Mouse (Mus musculus) bone marrow macrophage, adult 2 months (primary cell): ENCODE measurements around the gene Basp1. TPM values are rescaled to one million over a fixed set of nuclear protein-coding genes. Genes with fewer than 3 reads are reported as not detected.

Source experiments
- H3K27ac ChIP-seq: 2 replicates; pipeline ENCODE4 v1.5.1; 2012; ENCODE audit warnings: low read depth, low read length; ENCODE audit not compliant: insufficient read depth
- H3K4me1 ChIP-seq: 2 replicates; pipeline ENCODE4 v1.6.1; 2012; ENCODE audit warnings: low read length; ENCODE audit not compliant: control insufficient read depth, insufficient read depth
- H3K4me3 ChIP-seq: 2 replicates; pipeline ENCODE4 v1.5.1; 2012; ENCODE audit warnings: mild to moderate bottlenecking, low read length, moderate library complexity; ENCODE audit not compliant: insufficient read depth
- CTCF ChIP-seq: IDR thresholded peaks from 2 replicates; pipeline ENCODE4 v1.5.1; 2012; ENCODE audit warnings: low read depth, mild to moderate bottlenecking, low read length, moderate library complexity
- POLR2A ChIP-seq: IDR thresholded peaks from 2 replicates; pipeline ENCODE4 v1.6.1; 2012; ENCODE audit warnings: mild to moderate bottlenecking, low read depth, low read length, borderline replicate concordance
- polyA plus RNA-seq: library from polyadenylated mRNA; stranded (reverse); fragments of >200 nt; gene quantifications from 2 replicates; pipeline ENCODE4 v1.2.4, GENCODE M21; 2012; ENCODE audit not compliant: missing spikeins, insufficient read depth, insufficient read length

The Basp1 gene
- polyA plus RNA-seq, 1 experiment: 240 TPM

DNA sequence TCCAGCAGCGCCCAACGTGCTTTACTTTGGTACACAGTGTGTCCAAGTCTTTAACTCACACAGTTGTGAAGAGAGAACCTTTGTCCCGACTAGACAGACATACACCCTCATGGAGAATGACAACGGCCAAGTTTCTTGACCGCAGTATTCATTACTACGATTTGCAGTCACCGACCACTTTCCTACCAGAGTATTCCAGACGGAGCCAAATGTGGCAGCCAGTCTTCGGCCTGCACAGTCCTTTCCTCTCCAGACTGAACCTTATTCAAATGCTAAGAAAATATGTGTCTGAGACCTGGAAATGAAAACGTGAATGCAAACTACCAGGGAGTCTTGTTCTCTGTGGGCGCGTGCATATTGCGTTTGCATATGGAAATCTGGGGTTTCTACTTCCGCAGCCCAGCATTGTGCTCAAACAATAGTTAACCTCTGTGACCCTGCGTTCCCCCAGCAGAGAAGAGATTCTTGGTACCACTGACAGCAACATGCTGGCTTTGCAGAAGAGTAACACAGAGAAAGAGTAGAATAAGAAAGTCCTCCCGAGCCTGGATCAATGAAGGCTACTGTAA lies 81.6 kb downstream of the Basp1 start:
- H3K4me3 ChIP-seq: no peak overlapping the region
- no peak for TF ChIP-seq POLR2A
- no peak for TF ChIP-seq CTCF
- H3K4me1 ChIP-seq: no peaks in the 10 kb centered on the region
- H3K27ac ChIP-seq: no peak overlapping the region

DNA sequence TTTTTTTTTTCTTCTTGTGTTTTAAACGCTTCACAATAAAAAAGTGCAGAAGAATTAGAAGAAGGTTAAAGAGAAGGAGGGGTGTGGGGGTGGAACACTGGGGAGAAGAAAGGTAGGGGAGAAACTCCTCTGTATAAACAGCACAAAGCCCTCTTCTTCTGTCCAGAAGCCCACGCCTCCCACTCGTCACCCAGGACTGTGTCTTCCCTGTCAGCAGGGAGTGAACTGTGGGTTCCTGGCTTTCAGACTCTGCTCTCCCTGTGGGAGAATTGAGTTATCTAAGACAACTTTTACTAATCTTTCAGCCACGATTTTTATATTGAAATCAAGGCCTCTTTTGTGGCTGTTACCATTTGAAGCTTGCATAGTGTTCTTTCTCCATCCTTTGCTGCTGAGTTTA lies 82.6 kb downstream of the Basp1 start:
- no peak overlapping the region for H3K27ac ChIP-seq
- H3K4me1 ChIP-seq: no peaks in the 10 kb centered on the region
- H3K4me3 ChIP-seq: no peak overlapping the region
- TF ChIP-seq POLR2A (no peak), CTCF (no peak)

- Histone ChIP-seq H3K27ac (no peak overlapping the region), H3K4me1 (peaks cover 21% of the 10 kb centered on the region), H3K4me3 (no peak overlapping the region)
Observed at GRCm38 (mm10) chr15:25322601-25323000, 91.0 kb downstream of the Basp1 start.

GRCm38 (mm10) chr15:25322111-25322510 lies 91.5 kb downstream of the Basp1 start:
- no peak for TF ChIP-seq CTCF
- no peak for TF ChIP-seq POLR2A
- Histone ChIP-seq H3K27ac (peak overlapping the region; percentile 75), H3K4me3 (no peak overlapping the region), H3K4me1 (peaks cover 21% of the 10 kb centered on the region)

More at GRCm38 (mm10) chr15:25322601-25323000, 91.0 kb downstream of the Basp1 start:
- TF ChIP-seq POLR2A: no peak
- TF ChIP-seq CTCF: no peak

GRCm38 (mm10) chr15:25321636-25322035 lies 91.9 kb downstream of the Basp1 start:
- H3K27ac ChIP-seq: peak overlapping the region; percentile 79
- peaks cover 21% of the 10 kb centered on the region for H3K4me1 ChIP-seq
- H3K4me3 ChIP-seq: no peak overlapping the region
- TF ChIP-seq POLR2A (no peak), CTCF (no peak)

DNA sequence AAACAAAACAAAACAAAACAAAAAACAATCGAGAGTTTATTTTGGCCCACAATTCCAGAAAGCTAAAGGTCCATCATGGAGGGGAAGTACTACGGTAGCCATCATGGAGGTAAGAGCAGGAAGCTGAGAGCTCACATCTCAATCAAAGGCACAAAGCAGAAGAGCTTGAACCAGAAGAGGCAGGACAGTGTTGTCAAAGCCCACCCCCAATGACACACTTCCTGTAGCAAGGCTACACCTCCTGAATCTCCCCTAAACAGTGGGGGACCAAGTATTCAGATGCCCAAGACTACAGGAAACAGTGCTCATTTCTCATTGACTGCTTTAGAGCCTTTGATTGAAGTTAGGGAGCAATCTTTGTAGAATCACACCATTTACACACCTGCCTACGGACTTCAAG lies 99.1 kb downstream of the Basp1 start:
- no peak overlapping the region for H3K27ac ChIP-seq
- no peaks in the 10 kb centered on the region for H3K4me1 ChIP-seq
- TF ChIP-seq CTCF: no peak
- no peak overlapping the region for H3K4me3 ChIP-seq

Other genes starting within 250 kb of the Basp1 start
- gene Myo10, start 208.8 kb upstream of the Basp1 start, polyA plus RNA-seq: 13.9 and 17.2 TPM in 2 replicates